Mouse (Mus musculus): Measurements from ENCODE around the gene Edc3.

- TF ChIP-seq EP300 (IDR thresholded peaks at IDR 0.05): no peak
- TF ChIP-seq CTCF (IDR thresholded peaks at IDR 0.05): no peak
These were observed 40.1 kb upstream of the Edc3 start for GRCm38 (mm10) chr9:57668277-57668676.
